Mouse (Mus musculus): ENCODE measurements around the gene Pdpn. TPM values are rescaled to one million over a fixed set of nuclear protein-coding genes. Genes with fewer than 3 reads are reported as not detected.

Pdpn gene
- total and polyA plus RNA-seq, 2 experiments from 2014 or later = 31.8 to 45.5 TPM

- ATAC-seq (no peak), DNase-seq (ENCODE audit: low spot score) (no peak)
- TF ChIP-seq CTCF (IDR thresholded peaks at IDR 0.05; ENCODE audit: low read depth) = no peak
- Histone ChIP-seq H3K9me3 (ENCODE audit: low read length) (no peaks in the 10 kb centered on the region), H3K4me3 (ENCODE audit: low read length) (no peak overlapping the region), H3K27ac (no peak overlapping the region), H3K36me3 (ENCODE audit: insufficient read depth, low read length) (no peaks in the 10 kb centered on the region), H3K4me1 (ENCODE audit: insufficient read depth, low read length) (0 out of 2 replicates have a peak, but pooled peaks cover 3% of the 10 kb centered on the region), H3K27me3 (ENCODE audit: insufficient read depth, low read length) (no peaks in the 10 kb centered on the region), H3K4me2 (ENCODE audit: low read depth, low read length) (no peak overlapping the region), H3K9ac (replicated peaks; ENCODE audit: low read length) (no peak overlapping the region)
- 82% methylated on average over 1 of the region's 1 CpGs for whole genome bisulfite sequencing
Measured at GRCm38 (mm10) chr4:143253356-143253755, 46.0 kb downstream of the Pdpn start.

GRCm38 (mm10) chr4:143248050-143248449 is 51.3 kb downstream of the Pdpn start:
- H3K27me3 ChIP-seq (ENCODE audit: insufficient read depth, low read length) = no peaks in the 10 kb centered on the region
- H3K36me3 ChIP-seq (ENCODE audit: insufficient read depth, low read length) = no peaks in the 10 kb centered on the region
- WGBS = 76% methylated on average over 5 of the region's 5 CpGs
- no peaks in the 10 kb centered on the region for H3K9me3 ChIP-seq (ENCODE audit: low read length)
- no peaks in the 10 kb centered on the region for H3K4me1 ChIP-seq (ENCODE audit: insufficient read depth, low read length)
- TF ChIP-seq CTCF (IDR thresholded peaks at IDR 0.05; ENCODE audit: low read depth) = peak; percentile 57
- no peak overlapping the region for H3K4me2 ChIP-seq (ENCODE audit: low read depth, low read length)
- no peak for DNase-seq (ENCODE audit: low spot score)
- no peak overlapping the region for H3K9ac ChIP-seq (replicated peaks; ENCODE audit: low read length)
- no peak overlapping the region for H3K27ac ChIP-seq
- H3K4me3 ChIP-seq (ENCODE audit: low read length) = no peak overlapping the region
- no peak for ATAC-seq

GRCm38 (mm10) chr4:143241294-143241693 is 58.1 kb downstream of the Pdpn start:
- no peaks in the 10 kb centered on the region for H3K36me3 ChIP-seq (ENCODE audit: insufficient read depth, low read length)
- no peak for ATAC-seq
- H3K4me1 ChIP-seq (ENCODE audit: insufficient read depth, low read length) = no peaks in the 10 kb centered on the region
- H3K9me3 ChIP-seq (ENCODE audit: low read length) = no peaks in the 10 kb centered on the region
- no peaks in the 10 kb centered on the region for H3K27me3 ChIP-seq (ENCODE audit: insufficient read depth, low read length)
- H3K4me3 ChIP-seq (ENCODE audit: low read length) = no peak overlapping the region
- DNase-seq (ENCODE audit: low spot score) = no peak
- TF ChIP-seq CTCF (IDR thresholded peaks at IDR 0.05; ENCODE audit: low read depth) = no peak
- no peak overlapping the region for H3K9ac ChIP-seq (replicated peaks; ENCODE audit: low read length)
- H3K4me2 ChIP-seq (ENCODE audit: low read depth, low read length) = no peak overlapping the region
- H3K27ac ChIP-seq = no peak overlapping the region
- WGBS = 82% methylated on average over 9 of the region's 9 CpGs

GRCm38 (mm10) chr4:143239615-143240201 is 59.7 kb downstream of the Pdpn start:
- no peaks in the 10 kb centered on the region for H3K27me3 ChIP-seq (ENCODE audit: insufficient read depth, low read length)
- H3K4me3 ChIP-seq (ENCODE audit: low read length) = no peak overlapping the region
- ATAC-seq (no peak), DNase-seq (ENCODE audit: low spot score) (no peak)
- no peak for TF ChIP-seq CTCF (IDR thresholded peaks at IDR 0.05; ENCODE audit: low read depth)
- H3K9ac ChIP-seq (replicated peaks; ENCODE audit: low read length) = no peak overlapping the region
- no peaks in the 10 kb centered on the region for H3K36me3 ChIP-seq (ENCODE audit: insufficient read depth, low read length)
- no peaks in the 10 kb centered on the region for H3K4me1 ChIP-seq (ENCODE audit: insufficient read depth, low read length)
- H3K9me3 ChIP-seq (ENCODE audit: low read length) = no peaks in the 10 kb centered on the region
- H3K27ac ChIP-seq = no peak overlapping the region
- no peak overlapping the region for H3K4me2 ChIP-seq (ENCODE audit: low read depth, low read length)
- WGBS = 91% methylated on average over 9 of the region's 9 CpGs

- H3K36me3 ChIP-seq (ENCODE audit: insufficient read depth, low read length) = no peaks in the 10 kb centered on the region
- H3K9ac ChIP-seq (replicated peaks; ENCODE audit: low read length) = no peak overlapping the region
- no peak for DNase-seq (ENCODE audit: low spot score)
- no peaks in the 10 kb centered on the region for H3K4me1 ChIP-seq (ENCODE audit: insufficient read depth, low read length)
- WGBS = 90% methylated on average over 5 of the region's 5 CpGs
- no peak overlapping the region for H3K27ac ChIP-seq
- no peak overlapping the region for H3K4me3 ChIP-seq (ENCODE audit: low read length)
- ATAC-seq = peak; percentile 24; the same call in 1 of the 2 replicates
- H3K9me3 ChIP-seq (ENCODE audit: low read length) = no peaks in the 10 kb centered on the region
- no peak for TF ChIP-seq CTCF (IDR thresholded peaks at IDR 0.05; ENCODE audit: low read depth)
- no peaks in the 10 kb centered on the region for H3K27me3 ChIP-seq (ENCODE audit: insufficient read depth, low read length)
- H3K4me2 ChIP-seq (ENCODE audit: low read depth, low read length) = no peak overlapping the region
Measured at GRCm38 (mm10) chr4:143239117-143239516, 60.2 kb downstream of the Pdpn start.

GRCm38 (mm10) chr4:143238241-143239031 is 60.9 kb downstream of the Pdpn start:
- 25% methylated on average over 23 of the region's 23 CpGs for WGBS
- Histone ChIP-seq H3K4me2 (ENCODE audit: low read depth, low read length) (peak overlapping the region; percentile 38), H3K9me3 (ENCODE audit: low read length) (no peaks in the 10 kb centered on the region), H3K36me3 (ENCODE audit: insufficient read depth, low read length) (no peaks in the 10 kb centered on the region), H3K4me3 (ENCODE audit: low read length) (no peak overlapping the region), H3K4me1 (ENCODE audit: insufficient read depth, low read length) (no peaks in the 10 kb centered on the region), H3K9ac (replicated peaks; ENCODE audit: low read length) (no peak overlapping the region), H3K27me3 (ENCODE audit: insufficient read depth, low read length) (no peaks in the 10 kb centered on the region), H3K27ac (no peak overlapping the region)
- TF ChIP-seq CTCF (IDR thresholded peaks at IDR 0.05; ENCODE audit: low read depth) = peak; percentile 82
- ATAC-seq (no peak), DNase-seq (ENCODE audit: low spot score) (peak; percentile 56)

Data from hindbrain, postnatal 0 days (tissue).